Mouse (Mus musculus): ENCODE data around the gene Sec23b. TPM values are rescaled to one million over a fixed set of nuclear protein-coding genes. Genes with fewer than 3 reads are reported as not detected.

Gene Sec23b
- polyA plus RNA-seq, 1 experiment from 2014 or later, result 92.7 TPM

GRCm38 (mm10) chr2:144633551-144633950 lies 77.5 kb downstream of the Sec23b start:
- 88% methylated on average over 2 of the region's 2 CpGs for WGBS
- Histone ChIP-seq H3K9ac (ENCODE audit: low read length) (no peak overlapping the region), H3K36me3 (ENCODE audit: control insufficient read depth, insufficient read depth, low read length) (no peaks in the 10 kb centered on the region), H3K27me3 (replicated peaks; ENCODE audit: control insufficient read depth, insufficient read depth, low read length) (no peaks in the 10 kb centered on the region), H3K4me2 (ENCODE audit: low read length) (no peak overlapping the region), H3K4me3 (ENCODE audit: low read depth, low read length) (no peak overlapping the region), H3K27ac (ENCODE audit: low read depth) (no peak overlapping the region), H3K4me1 (replicated peaks; ENCODE audit: control insufficient read depth, insufficient read depth, low read length) (no peaks in the 10 kb centered on the region), H3K9me3 (ENCODE audit: control insufficient read depth, low read length) (0 out of 2 replicates have a peak, but pooled peaks cover 2% of the 10 kb centered on the region)
- DNase-seq (ENCODE audit: low spot score) (peak; percentile 36), ATAC-seq (replicated peaks; ENCODE audit: low FRiP score, low TSS enrichment, low read depth) (0 out of 2 replicates have a peak, but pooled peaks have one; percentile 12)

GRCm38 (mm10) chr2:144634231-144634630 lies 78.2 kb downstream of the Sec23b start:
- no peak overlapping the region for H3K9ac ChIP-seq (ENCODE audit: low read length)
- no peaks in the 10 kb centered on the region for H3K27me3 ChIP-seq (replicated peaks; ENCODE audit: control insufficient read depth, insufficient read depth, low read length)
- 70% methylated on average over 5 of the region's 5 CpGs for WGBS
- H3K4me3 ChIP-seq (ENCODE audit: low read depth, low read length), result no peak overlapping the region
- DNase-seq (ENCODE audit: low spot score) (peak; percentile 37), ATAC-seq (replicated peaks; ENCODE audit: low FRiP score, low TSS enrichment, low read depth) (no peak)
- no peak overlapping the region for H3K4me2 ChIP-seq (ENCODE audit: low read length)
- no peaks in the 10 kb centered on the region for H3K4me1 ChIP-seq (replicated peaks; ENCODE audit: control insufficient read depth, insufficient read depth, low read length)
- H3K27ac ChIP-seq (ENCODE audit: low read depth), result no peak overlapping the region
- 0 out of 2 replicates have a peak, but pooled peaks cover 2% of the 10 kb centered on the region for H3K9me3 ChIP-seq (ENCODE audit: control insufficient read depth, low read length)
- H3K36me3 ChIP-seq (ENCODE audit: control insufficient read depth, insufficient read depth, low read length), result no peaks in the 10 kb centered on the region

GRCm38 (mm10) chr2:144634729-144635128 lies 78.7 kb downstream of the Sec23b start:
- ATAC-seq (replicated peaks; ENCODE audit: low FRiP score, low TSS enrichment, low read depth), result no peak
- WGBS, result 61% methylated on average over 2 of the region's 2 CpGs

DNA sequence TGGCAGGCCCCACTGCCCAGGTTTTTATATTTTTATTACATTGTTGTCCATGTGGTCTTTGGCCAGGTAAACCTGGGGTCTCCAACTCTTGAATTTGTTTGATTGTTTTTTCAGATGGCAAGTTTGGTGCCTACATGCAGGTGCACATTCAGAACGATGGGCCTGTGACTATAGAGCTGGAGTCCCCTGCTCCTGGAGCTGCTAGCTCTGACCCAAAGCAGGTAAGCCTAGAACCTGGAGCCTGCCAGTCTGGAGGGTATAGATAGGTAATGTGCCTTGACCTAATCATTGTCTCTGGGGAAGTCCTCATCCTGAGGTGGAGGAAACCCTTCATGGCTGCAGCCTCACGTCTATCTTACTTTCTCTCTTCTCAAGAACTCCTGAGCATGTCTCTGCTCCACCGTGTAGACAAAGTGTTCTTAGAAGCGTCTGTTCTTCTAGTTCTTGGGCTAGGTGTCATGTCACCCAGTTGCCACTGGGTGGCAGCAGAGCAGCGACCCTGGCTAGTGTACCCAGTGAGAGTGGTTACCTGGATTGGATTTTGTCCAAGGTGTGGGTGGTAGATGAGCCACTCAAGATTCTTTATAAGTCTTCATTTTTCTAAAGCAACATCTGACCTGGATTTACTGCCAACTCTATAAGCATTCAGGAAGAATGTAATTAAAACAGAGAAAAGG lies 79.8 kb downstream of the Sec23b start:
- H3K9ac ChIP-seq (ENCODE audit: low read length), result no peak overlapping the region
- no peaks in the 10 kb centered on the region for H3K36me3 ChIP-seq (ENCODE audit: control insufficient read depth, insufficient read depth, low read length)
- ATAC-seq (replicated peaks; ENCODE audit: low FRiP score, low TSS enrichment, low read depth), result peak; percentile 76
- 16% methylated on average over 5 of the region's 5 CpGs for WGBS
- no peaks in the 10 kb centered on the region for H3K4me1 ChIP-seq (replicated peaks; ENCODE audit: control insufficient read depth, insufficient read depth, low read length)
- H3K4me2 ChIP-seq (ENCODE audit: low read length), result no peak overlapping the region
- no peaks in the 10 kb centered on the region for H3K27me3 ChIP-seq (replicated peaks; ENCODE audit: control insufficient read depth, insufficient read depth, low read length)
- 0 out of 2 replicates have a peak, but pooled peaks cover 2% of the 10 kb centered on the region for H3K9me3 ChIP-seq (ENCODE audit: control insufficient read depth, low read length)
- H3K4me3 ChIP-seq (ENCODE audit: low read depth, low read length), result no peak overlapping the region
- no peak overlapping the region for H3K27ac ChIP-seq (ENCODE audit: low read depth)
- DNase-seq (ENCODE audit: low spot score), result peak; percentile 80

More at GRCm38 (mm10) chr2:144634729-144635128, 78.7 kb downstream of the Sec23b start:
- no peaks in the 10 kb centered on the region for H3K4me1 ChIP-seq (replicated peaks; ENCODE audit: control insufficient read depth, insufficient read depth, low read length)
- H3K27me3 ChIP-seq (replicated peaks; ENCODE audit: control insufficient read depth, insufficient read depth, low read length), result no peaks in the 10 kb centered on the region
- H3K4me3 ChIP-seq (ENCODE audit: low read depth, low read length), result no peak overlapping the region
- H3K4me2 ChIP-seq (ENCODE audit: low read length), result no peak overlapping the region
- no peak overlapping the region for H3K9ac ChIP-seq (ENCODE audit: low read length)
- H3K27ac ChIP-seq (ENCODE audit: low read depth), result no peak overlapping the region
- H3K9me3 ChIP-seq (ENCODE audit: control insufficient read depth, low read length), result 0 out of 2 replicates have a peak, but pooled peaks cover 2% of the 10 kb centered on the region
- DNase-seq (ENCODE audit: low spot score), result peak; percentile 23
- no peaks in the 10 kb centered on the region for H3K36me3 ChIP-seq (ENCODE audit: control insufficient read depth, insufficient read depth, low read length)

DNA sequence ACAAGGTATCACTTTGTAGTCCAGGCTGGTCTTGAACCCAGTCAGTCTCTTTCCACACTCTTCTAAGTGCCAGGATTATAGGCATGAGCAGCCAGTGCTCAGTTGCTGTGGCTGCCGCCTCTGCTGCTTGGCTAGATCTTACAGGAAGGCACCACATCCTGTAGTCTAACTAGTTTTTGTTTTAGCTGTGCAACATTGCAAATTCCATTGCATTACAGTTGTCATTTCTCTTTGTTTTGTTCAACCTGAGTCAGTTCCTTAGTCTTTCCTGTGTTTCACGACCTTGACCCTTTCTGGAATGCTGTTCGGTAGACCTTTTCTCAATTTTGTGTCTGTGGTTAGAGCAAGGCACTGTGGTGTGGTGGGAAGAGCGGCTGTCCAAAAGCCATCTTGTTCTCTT lies 81.2 kb downstream of the Sec23b start:
- Histone ChIP-seq H3K36me3 (ENCODE audit: control insufficient read depth, insufficient read depth, low read length) (no peaks in the 10 kb centered on the region), H3K27me3 (replicated peaks; ENCODE audit: control insufficient read depth, insufficient read depth, low read length) (no peaks in the 10 kb centered on the region), H3K4me2 (ENCODE audit: low read length) (no peak overlapping the region), H3K4me1 (replicated peaks; ENCODE audit: control insufficient read depth, insufficient read depth, low read length) (no peaks in the 10 kb centered on the region), H3K9ac (ENCODE audit: low read length) (no peak overlapping the region), H3K4me3 (ENCODE audit: low read depth, low read length) (no peak overlapping the region), H3K27ac (ENCODE audit: low read depth) (no peak overlapping the region), H3K9me3 (ENCODE audit: control insufficient read depth, low read length) (0 out of 2 replicates have a peak, but pooled peaks cover 2% of the 10 kb centered on the region)
- ATAC-seq (replicated peaks; ENCODE audit: low FRiP score, low TSS enrichment, low read depth), result no peak
- 75% methylated on average over 4 of the region's 4 CpGs for WGBS
- DNase-seq (ENCODE audit: low spot score), result no peak

- DNase-seq (ENCODE audit: low spot score) (no peak), ATAC-seq (replicated peaks; ENCODE audit: low FRiP score, low TSS enrichment, low read depth) (no peak)
- Histone ChIP-seq H3K9me3 (ENCODE audit: control insufficient read depth, low read length) (no peaks in the 10 kb centered on the region), H3K4me2 (ENCODE audit: low read length) (no peak overlapping the region), H3K4me1 (replicated peaks; ENCODE audit: control insufficient read depth, insufficient read depth, low read length) (no peaks in the 10 kb centered on the region), H3K9ac (ENCODE audit: low read length) (no peak overlapping the region), H3K27me3 (replicated peaks; ENCODE audit: control insufficient read depth, insufficient read depth, low read length) (no peaks in the 10 kb centered on the region), H3K36me3 (ENCODE audit: control insufficient read depth, insufficient read depth, low read length) (no peaks in the 10 kb centered on the region), H3K4me3 (ENCODE audit: low read depth, low read length) (no peak overlapping the region), H3K27ac (ENCODE audit: low read depth) (no peak overlapping the region)
- 87% methylated on average over 11 of the region's 12 CpGs for WGBS
Observed at GRCm38 (mm10) chr2:144637671-144638395, 81.8 kb downstream of the Sec23b start.

DNA sequence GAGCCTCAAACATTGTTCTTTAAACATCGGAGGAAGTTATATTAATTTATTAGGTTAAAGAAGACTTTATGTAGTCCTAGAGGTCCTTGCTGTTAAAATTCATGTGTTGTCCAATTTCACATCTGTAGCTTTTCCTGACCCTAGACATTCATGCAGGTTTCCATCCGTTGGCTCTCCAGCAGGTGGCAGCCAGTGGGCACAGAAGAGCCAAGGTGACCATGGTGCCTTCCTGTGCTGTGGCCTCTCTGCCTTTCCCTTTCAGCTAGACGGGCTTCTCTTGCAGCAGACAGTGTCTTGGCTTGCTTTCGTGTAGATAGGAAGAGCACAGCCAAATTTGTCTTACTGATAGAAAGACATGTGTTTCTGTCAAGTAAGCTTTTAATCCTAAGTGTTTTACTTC lies 82.7 kb downstream of the Sec23b start:
- no peak overlapping the region for H3K4me3 ChIP-seq (ENCODE audit: low read depth, low read length)
- no peak overlapping the region for H3K9ac ChIP-seq (ENCODE audit: low read length)
- DNase-seq (ENCODE audit: low spot score) (no peak), ATAC-seq (replicated peaks; ENCODE audit: low FRiP score, low TSS enrichment, low read depth) (no peak)
- WGBS, result 49% methylated on average over 4 of the region's 4 CpGs
- H3K9me3 ChIP-seq (ENCODE audit: control insufficient read depth, low read length), result no peaks in the 10 kb centered on the region
- no peaks in the 10 kb centered on the region for H3K36me3 ChIP-seq (ENCODE audit: control insufficient read depth, insufficient read depth, low read length)
- no peak overlapping the region for H3K27ac ChIP-seq (ENCODE audit: low read depth)
- no peaks in the 10 kb centered on the region for H3K4me1 ChIP-seq (replicated peaks; ENCODE audit: control insufficient read depth, insufficient read depth, low read length)
- no peak overlapping the region for H3K4me2 ChIP-seq (ENCODE audit: low read length)
- no peaks in the 10 kb centered on the region for H3K27me3 ChIP-seq (replicated peaks; ENCODE audit: control insufficient read depth, insufficient read depth, low read length)

DNA sequence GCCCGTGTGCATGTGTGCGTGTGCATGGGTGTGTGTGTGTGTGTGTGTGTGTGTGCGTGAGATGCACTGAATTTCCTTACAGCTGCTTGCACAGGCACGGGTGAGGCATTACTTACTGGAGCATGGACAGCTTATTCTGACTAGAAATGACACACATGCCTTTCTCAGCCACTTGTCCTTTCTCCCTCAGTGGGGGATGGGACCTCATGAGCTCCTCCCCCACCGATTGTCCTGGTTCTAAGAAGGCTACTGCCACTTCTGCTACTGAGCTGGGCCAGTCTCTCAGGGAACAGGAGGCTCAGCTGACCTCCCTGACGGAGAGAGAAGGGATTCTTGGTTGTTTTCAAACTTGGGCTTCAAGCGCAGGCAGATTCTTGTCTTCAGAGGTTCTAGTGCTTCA lies 84.1 kb downstream of the Sec23b start:
- ATAC-seq (replicated peaks; ENCODE audit: low FRiP score, low TSS enrichment, low read depth), result no peak
- DNase-seq (ENCODE audit: low spot score), result no peak
- Histone ChIP-seq H3K9ac (ENCODE audit: low read length) (no peak overlapping the region), H3K27ac (ENCODE audit: low read depth) (no peak overlapping the region), H3K4me2 (ENCODE audit: low read length) (no peak overlapping the region), H3K9me3 (ENCODE audit: control insufficient read depth, low read length) (no peaks in the 10 kb centered on the region), H3K4me1 (replicated peaks; ENCODE audit: control insufficient read depth, insufficient read depth, low read length) (no peaks in the 10 kb centered on the region), H3K4me3 (ENCODE audit: low read depth, low read length) (no peak overlapping the region), H3K27me3 (replicated peaks; ENCODE audit: control insufficient read depth, insufficient read depth, low read length) (no peaks in the 10 kb centered on the region), H3K36me3 (ENCODE audit: control insufficient read depth, insufficient read depth, low read length) (no peaks in the 10 kb centered on the region)
- 83% methylated on average over 7 of the region's 7 CpGs for WGBS

All from intestine, embryonic 14.5 days (tissue).